Mouse (Mus musculus): ENCODE results near the gene Ang.

DNA sequence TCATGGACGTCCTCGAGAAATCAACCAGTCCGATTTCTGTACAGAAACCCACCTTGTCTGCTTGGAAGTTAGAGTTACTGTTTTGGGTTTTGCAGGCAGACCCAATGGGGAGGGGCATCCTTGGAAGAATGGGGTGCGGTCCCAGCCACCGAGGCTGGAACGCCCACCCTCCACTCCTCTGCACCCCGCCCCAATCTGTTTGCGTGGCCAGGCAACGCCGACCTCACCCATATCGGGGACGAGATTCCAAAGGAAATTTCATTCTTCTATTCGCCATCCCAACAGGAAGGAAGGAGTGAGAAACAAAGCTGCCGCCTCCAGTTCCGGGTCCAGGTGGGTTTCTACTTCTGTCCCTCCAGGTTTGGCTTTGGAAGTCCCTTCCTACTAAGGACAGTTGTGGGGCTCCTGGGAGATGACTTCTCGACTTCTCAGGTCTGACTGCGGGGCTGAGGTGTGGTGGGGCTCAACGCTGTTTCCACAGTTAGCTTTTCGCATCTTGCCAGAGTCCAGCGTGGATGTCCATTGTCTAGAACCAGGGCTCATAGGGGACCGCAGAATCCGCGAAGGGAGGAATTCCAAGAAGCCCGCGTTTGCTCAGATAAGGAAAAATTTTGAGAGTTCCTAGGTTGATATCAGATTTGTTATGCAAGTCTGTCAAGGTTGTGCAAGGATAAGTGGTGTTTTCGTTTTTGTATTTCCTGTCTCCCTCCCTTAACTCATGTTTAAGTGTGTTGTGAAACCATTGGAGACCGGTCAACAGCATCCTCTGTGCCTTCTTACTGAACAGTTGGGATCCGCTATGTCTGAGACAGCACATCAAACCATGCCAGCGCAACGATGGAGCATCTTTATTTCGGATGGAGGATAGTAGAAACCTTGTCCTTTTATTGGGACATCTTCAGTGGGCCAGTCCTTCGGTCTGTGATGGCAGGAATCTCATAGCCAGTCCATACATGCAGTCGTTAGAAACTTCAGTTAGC is at the start of gene Ang, which contains the start of gene Rnase4:
- TF ChIP-seq POLR2A (IDR thresholded peaks at IDR 0.05; ENCODE audit: low read depth, low read length) (no peak), CTCF (conservative IDR thresholded peaks at IDR 0.05; ENCODE audit: insufficient read depth, insufficient read length, low read depth, low read length) (no peak)

Measured in kidney, adult 2 months (tissue).